Mouse (Mus musculus): Measurements from ENCODE around the gene Ajuba. TPM values are rescaled to one million over a fixed set of nuclear protein-coding genes. Genes with fewer than 3 reads are reported as not detected.

Ajuba gene
- total RNA-seq, 4 experiments from 2014 or later: 1.3 to 2.4 (median 1.7) TPM

DNA sequence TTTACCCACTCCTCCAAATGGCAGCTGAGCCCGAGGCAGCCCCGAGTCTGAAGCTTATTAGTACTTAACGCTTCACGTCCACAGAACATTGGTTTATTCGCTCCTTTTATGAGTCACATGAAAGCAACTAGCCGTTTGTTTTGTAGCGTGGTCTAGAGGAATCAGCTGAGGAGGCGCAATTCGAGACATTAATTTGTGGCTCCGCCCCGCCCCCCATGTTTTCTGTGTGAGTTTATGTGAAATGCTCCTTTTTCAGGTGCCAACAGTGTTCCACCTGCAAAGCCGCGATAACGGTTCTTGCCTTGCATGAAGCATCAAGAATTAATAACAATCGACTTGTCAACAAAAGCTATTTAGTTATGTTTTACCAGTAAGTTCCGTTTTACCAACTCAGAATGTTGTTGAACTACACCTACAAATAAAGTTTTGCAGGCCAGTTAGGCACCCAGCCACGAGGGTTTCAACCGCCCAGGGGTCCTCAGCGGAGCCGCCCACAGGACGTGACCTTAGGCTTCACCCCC is 23.8 kb downstream of the Ajuba start:
- no peak for DNase-seq (ENCODE audit: low spot score in 2 of 2)

GRCm38 (mm10) chr14:54544703-54545102 is 32.7 kb downstream of the Ajuba start:
- no peak for DNase-seq (ENCODE audit: low spot score in 2 of 2)

DNA sequence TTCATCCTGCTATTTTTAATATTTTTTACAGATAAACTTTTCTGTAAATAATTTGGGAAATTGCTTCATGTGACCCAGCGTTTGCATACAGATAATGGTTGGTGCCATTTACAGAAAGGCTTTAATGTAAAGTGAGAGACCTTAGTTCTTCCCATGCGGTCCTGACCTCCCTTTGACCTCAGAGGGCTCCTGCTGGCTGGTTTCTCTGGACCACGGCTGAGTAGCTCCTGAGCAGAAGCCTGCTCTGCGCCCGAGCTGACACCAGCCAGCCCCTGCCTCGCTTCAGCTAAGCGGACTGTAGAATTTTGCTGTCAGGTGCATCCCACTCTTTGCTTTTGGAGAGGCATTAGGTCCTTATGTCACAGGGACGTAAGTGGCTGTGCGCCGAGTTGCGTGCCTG is 36.6 kb downstream of the Ajuba start:
- DNase-seq (ENCODE audit: low spot score in 2 of 2): no peak

DNA sequence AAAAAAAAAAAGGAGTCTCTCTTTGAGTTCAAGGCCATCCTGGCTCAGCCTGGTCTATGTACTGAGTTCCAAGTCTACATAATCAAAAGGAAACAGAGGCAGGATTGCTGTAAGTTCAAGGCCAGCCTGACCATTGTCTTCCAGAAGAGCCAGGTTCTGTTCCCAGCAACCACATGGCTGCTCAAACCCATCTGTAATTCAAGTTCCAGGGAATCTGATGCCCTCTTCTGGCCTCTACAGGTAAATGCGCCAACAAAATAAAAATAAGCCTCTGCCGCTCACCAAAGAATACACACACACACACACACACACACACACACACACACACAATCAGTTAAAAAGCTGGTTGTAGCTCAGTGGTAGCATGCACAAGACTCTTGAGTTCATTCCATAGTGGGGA is 38.8 kb downstream of the Ajuba start:
- DNase-seq (ENCODE audit: low spot score in 2 of 2): no peak

- DNase-seq (ENCODE audit: low spot score in 2 of 2): peak; percentile 48 to 76
Observed at GRCm38 (mm10) chr14:54528446-54529111, 48.8 kb downstream of the Ajuba start.

GRCm38 (mm10) chr14:54528007-54528393 is 49.4 kb downstream of the Ajuba start:
- DNase-seq (ENCODE audit: low spot score in 2 of 2): no peak

DNA sequence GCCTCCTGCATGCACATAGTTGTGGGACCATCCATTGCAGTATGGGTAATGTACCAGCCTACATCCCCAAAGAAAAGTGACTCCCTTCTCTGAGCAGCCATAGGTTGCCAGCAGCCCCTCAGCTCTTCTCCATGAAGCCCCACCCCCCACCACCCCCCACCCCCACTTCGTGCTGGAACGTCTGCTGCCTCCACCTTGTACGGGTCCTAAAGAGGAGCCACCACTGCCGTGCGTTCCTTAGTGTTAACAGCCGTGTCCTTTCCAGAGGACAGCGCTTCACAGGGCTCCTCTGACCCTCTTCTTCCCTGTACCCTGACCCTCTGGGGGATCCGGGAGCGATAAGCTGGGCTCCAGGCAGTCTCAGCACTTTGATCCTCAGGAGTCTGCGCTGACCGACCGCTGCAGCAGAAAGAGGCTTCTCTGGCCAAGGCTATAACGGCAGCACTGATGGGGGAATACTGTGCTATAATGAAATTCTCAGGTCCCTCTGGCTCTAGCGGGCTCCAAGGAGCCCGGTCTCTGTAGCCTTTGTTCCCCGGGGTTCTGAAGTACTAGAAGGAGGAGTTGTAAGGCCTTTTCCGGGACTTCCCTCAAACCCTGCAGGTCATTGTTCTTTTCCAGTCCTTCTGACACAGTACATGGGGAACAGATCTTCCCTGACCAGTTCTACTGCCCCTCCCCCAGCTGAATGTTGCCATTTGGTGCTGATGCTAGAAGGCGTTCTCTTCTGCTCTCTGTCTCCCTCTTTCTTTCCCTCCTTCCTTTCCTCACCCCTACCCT is 49.9 kb downstream of the Ajuba start:
- no peak for DNase-seq (ENCODE audit: low spot score in 2 of 2)

DNA sequence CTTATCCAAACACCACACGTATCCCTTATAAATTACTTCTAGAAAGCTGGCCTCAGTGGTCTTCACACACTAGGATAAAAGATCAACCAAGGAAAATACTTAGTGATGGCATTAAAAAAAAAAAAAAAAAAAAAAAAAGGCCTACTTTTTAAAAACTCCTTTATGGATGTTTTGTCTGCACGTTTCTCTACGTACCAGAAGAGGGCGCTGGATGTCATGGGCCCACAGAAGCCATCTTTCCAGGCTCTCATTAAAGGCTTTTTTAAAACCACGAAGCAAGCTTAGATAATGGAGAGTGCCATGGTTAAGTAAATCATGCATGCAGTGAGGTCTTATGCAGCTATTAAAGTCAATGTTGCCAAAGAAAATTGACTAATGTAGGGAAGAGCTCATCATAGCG is 53.8 kb downstream of the Ajuba start:
- no peak for DNase-seq (ENCODE audit: low spot score in 2 of 2)

Small RNA genes lying within 50 kb of the gene (microRNA-seq; reads per million reads assigned to microRNA genes)
- 0 reads per million in 2 experiments for gene Mir686

Other genes with a start within 250 kb of the Ajuba start
- 10 to 100 TPM; 51.0 to 56.7 (median 55.1) TPM for gene Oxa1l, start 216.7 kb downstream of the Ajuba start, total RNA-seq (2022)
- 1 to 10 TPM; 1.1 to 7.5 (median 3.4) TPM for gene Slc7a7, start 159.8 kb downstream of the Ajuba start, total RNA-seq (2022)
- gene Mrpl52, start 150.6 kb downstream of the Ajuba start, total RNA-seq (2022): 100 to 1,000 TPM in 2 of 4 experiments, 10 to 100 TPM in 2; 71.6 to 109 (median 87.4) TPM
- gene Mmp14, start 145.9 kb downstream of the Ajuba start, total RNA-seq (2022): 10 to 100 TPM in 3 of 4 experiments, 1 to 10 TPM in 1; 8.7 to 14.8 (median 11.9) TPM
- 10 to 100 TPM; 24.1 to 27.4 (median 25.8) TPM for gene Lrp10, start 113.4 kb downstream of the Ajuba start, total RNA-seq (2022)
- 10 to 100 TPM; 11.7 to 18.2 (median 13.6) TPM for gene Rem2, start 101.5 kb downstream of the Ajuba start, total RNA-seq (2022)
- gene Prmt5, start 60.0 kb downstream of the Ajuba start, total RNA-seq (2022): 10 to 100 TPM; 50.0 to 58.5 (median 55.0) TPM
- gene Haus4, start 22.9 kb downstream of the Ajuba start, total RNA-seq (2022): 1 to 10 TPM; 3.0 to 4.7 (median 3.4) TPM
- gene 4931414P19Rik, start 28.4 kb upstream of the Ajuba start, total RNA-seq (2022): 1 to 10 TPM; 4.7 to 6.3 (median 5.7) TPM
- 100 to 1,000 TPM; 151 to 185 (median 175) TPM for gene Psmb5, start 40.5 kb upstream of the Ajuba start, total RNA-seq (2022)
- under 1 TPM in 3 of 4 experiments, not detected in 1; 0.14 to 0.63 (median 0.14) TPM for gene Psmb11, start 43.9 kb upstream of the Ajuba start, total RNA-seq (2022)
- gene Gm17606, start 63.4 kb upstream of the Ajuba start, total RNA-seq (2022): not detected
- 1 to 10 TPM; 7.5 to 8.1 (median 7.8) TPM for gene Cdh24, start 63.8 kb upstream of the Ajuba start, total RNA-seq (2022)
- 10 to 100 TPM; 17.0 to 22.4 (median 19.2) TPM for gene 1700123O20Rik, start 108.7 kb upstream of the Ajuba start, total RNA-seq (2022)
- gene Acin1, start 109.4 kb upstream of the Ajuba start, total RNA-seq (2022): 100 to 1,000 TPM; 154 to 188 (median 170) TPM
- gene Gm29776, start 121.3 kb upstream of the Ajuba start, total RNA-seq (2022): not detected
- not detected for gene Cebpe, start 134.6 kb upstream of the Ajuba start, total RNA-seq (2022)
- 10 to 100 TPM; 54.5 to 60.7 (median 58.5) TPM for gene Slc7a8, start 204.4 kb upstream of the Ajuba start, total RNA-seq (2022)
- not detected for gene Rnf212b, start 236.6 kb upstream of the Ajuba start, total RNA-seq (2022)